Mouse (Mus musculus) layer of hippocampus, postnatal 25 days (tissue): ENCODE results near the gene Plce1. TPM values are rescaled to one million over a fixed set of nuclear protein-coding genes. Genes with fewer than 3 reads are reported as not detected.

Experiments
- DNase-seq, 2 experiments: peaks; one replicate each; pipeline ENCODE4 v3.0.0; 2022; ENCODE audit warnings: mixed read lengths in 2 of 2, low spot score in 1 of 2; ENCODE audit errors: extremely low spot score in 1 of 2
- total RNA-seq, 2 experiments: library from RNA; stranded (reverse); gene quantifications; 2 replicates each; pipeline ENCODE4 v1.2.3; 2021

Plce1 gene
- total RNA-seq, 2 experiments from 2014 or later = 8.0 to 9.7 TPM

- DNase-seq = no peak
Measured at GRCm38 (mm10) chr19:38701776-38702175, 220.9 kb downstream of the Plce1 start.

- DNase-seq = no peak
Measured at GRCm38 (mm10) chr19:38704742-38705141, 223.8 kb downstream of the Plce1 start.

GRCm38 (mm10) chr19:38705244-38705643 lies 224.3 kb downstream of the Plce1 start:
- DNase-seq = no peak

- DNase-seq = no peak
Measured at GRCm38 (mm10) chr19:38706449-38706848, 225.5 kb downstream of the Plce1 start.

GRCm38 (mm10) chr19:38709376-38709775 lies 228.5 kb downstream of the Plce1 start:
- DNase-seq = peak in 1 of 2 experiments; percentile 37

GRCm38 (mm10) chr19:38721808-38722207 lies 240.9 kb downstream of the Plce1 start:
- no peak for DNase-seq

- DNase-seq = no peak
Measured at GRCm38 (mm10) chr19:38722982-38723381, 242.1 kb downstream of the Plce1 start.

GRCm38 (mm10) chr19:38723969-38724368 lies 243.1 kb downstream of the Plce1 start:
- DNase-seq = no peak

- DNase-seq = no peak
Measured at GRCm38 (mm10) chr19:38728842-38729241, 247.9 kb downstream of the Plce1 start.

- no peak for DNase-seq
Measured at GRCm38 (mm10) chr19:38729264-38729663, 248.4 kb downstream of the Plce1 start.

GRCm38 (mm10) chr19:38744546-38744945 lies 263.6 kb downstream of the Plce1 start:
- no peak for DNase-seq

- no peak for DNase-seq
Measured at GRCm38 (mm10) chr19:38745810-38746491, 265.0 kb downstream of the Plce1 start.

- DNase-seq = no peak
Measured at GRCm38 (mm10) chr19:38746492-38747014, 265.6 kb downstream of the Plce1 start.

- DNase-seq = no peak
Measured at GRCm38 (mm10) chr19:38750192-38750591, 269.3 kb downstream of the Plce1 start.

- no peak for DNase-seq
Measured at GRCm38 (mm10) chr19:38757161-38757560, 276.3 kb downstream of the Plce1 start.

- no peak for DNase-seq
Measured at GRCm38 (mm10) chr19:38758056-38758455, 277.1 kb downstream of the Plce1 start.

GRCm38 (mm10) chr19:38758685-38759472 lies 278.0 kb downstream of the Plce1 start:
- no peak for DNase-seq

- no peak for DNase-seq
Measured at GRCm38 (mm10) chr19:38760441-38760840, 279.5 kb downstream of the Plce1 start.

- DNase-seq = no peak
Measured at GRCm38 (mm10) chr19:38766306-38766705, 285.4 kb downstream of the Plce1 start.

GRCm38 (mm10) chr19:38775548-38775947 lies 294.6 kb downstream of the Plce1 start:
- peak; percentile 29 to 73 for DNase-seq

- DNase-seq = peak; percentile 27 to 48
Measured at GRCm38 (mm10) chr19:38778805-38779204, 297.9 kb downstream of the Plce1 start.
